Mouse (Mus musculus) thymus, adult 2 months (tissue): ENCODE measurements at regions not wholly inside any gene's neighbourhood (a gene's known extent, or its start where the extent isn't known, plus 50 kb on each side); places are given as distances from the start of the nearest gene placed in this dataset.

Experiments used
- DNase-seq: peaks from one replicate; pipeline ENCODE4 v3.0.0; 2021
- H3K27ac ChIP-seq: fragments of 200-500 bp; 2 replicates; pipeline ENCODE4 v1.5.1; 2012; ENCODE audit warnings: low read length, control low read depth; ENCODE audit not compliant: control insufficient read depth, insufficient read depth
- H3K27me3 ChIP-seq: fragments of 200-500 bp; 2 replicates; pipeline ENCODE4 v1.6.1; 2012; ENCODE audit warnings: mild to moderate bottlenecking, low read length, moderate library complexity, mixed read lengths; ENCODE audit not compliant: control insufficient read depth, insufficient read depth
- H3K36me3 ChIP-seq: fragments of 200-500 bp; 2 replicates; pipeline ENCODE4 v1.6.1; 2012; ENCODE audit warnings: mild to moderate bottlenecking, low read length, moderate library complexity; ENCODE audit not compliant: control insufficient read depth, insufficient read depth
- H3K4me1 ChIP-seq: fragments of 200-500 bp; replicated peaks from 2 replicates; pipeline ENCODE4 v1.6.1; 2012; ENCODE audit warnings: low read length; ENCODE audit not compliant: control insufficient read depth, insufficient read depth
- H3K4me3 ChIP-seq: fragments of 200-500 bp; 2 replicates; pipeline ENCODE4 v1.5.1; 2012; ENCODE audit warnings: mild to moderate bottlenecking, low read length, control low read depth, moderate library complexity; ENCODE audit not compliant: control insufficient read depth, insufficient read depth
- CTCF ChIP-seq: fragments of 200-500 bp; IDR thresholded peaks from 2 replicates; pipeline ENCODE4 v1.5.1; 2012; ENCODE audit warnings: mild to moderate bottlenecking, control low read depth, low read length, moderate library complexity, borderline replicate concordance; ENCODE audit not compliant: control insufficient read depth, poor library complexity, insufficient read depth; ENCODE audit errors: extremely low read depth
- POLR2A ChIP-seq: fragments of 200-500 bp; IDR thresholded peaks from 2 replicates; pipeline ENCODE4 v1.6.1; 2012; ENCODE audit warnings: mild to moderate bottlenecking, low read length, control low read depth, moderate library complexity; ENCODE audit not compliant: control insufficient read depth, poor library complexity, insufficient read depth; ENCODE audit errors: extremely low read depth
- WGBS: fragments of 180-500 bp; shearing (Covaris S2); methylation state at CpG from one replicate; pipeline ENCODE4 v1.1.7; 2018; 5-methylcytosine and 5-hydroxymethylcytosine counted together

DNA sequence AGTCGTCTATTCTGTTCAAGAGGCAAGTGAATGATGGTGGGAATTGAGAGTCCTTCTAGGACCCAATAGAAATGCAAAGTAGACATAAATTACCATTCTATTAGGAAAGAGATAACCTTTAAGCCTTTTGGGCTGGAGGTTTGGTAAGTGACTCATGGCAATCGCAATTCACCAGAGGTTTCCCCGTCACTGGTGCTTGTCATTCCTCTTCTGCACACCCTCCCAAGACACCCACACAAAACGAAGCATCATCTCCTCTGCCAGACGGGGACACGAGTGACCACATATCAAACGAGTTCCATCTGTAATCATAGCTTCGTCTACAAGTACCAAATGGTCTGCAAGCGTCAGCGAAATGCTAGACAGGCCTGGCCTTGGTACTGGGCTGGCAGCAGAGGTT, 601.4 kb upstream of the Sox9 start:
- no peaks in the 10 kb centered on the region for H3K36me3 ChIP-seq
- 92% methylated on average over 10 of the region's 10 CpGs for WGBS
- no peak overlapping the region for H3K4me3 ChIP-seq
- no peak for DNase-seq
- no peaks in the 10 kb centered on the region for H3K4me1 ChIP-seq
- no peak overlapping the region for H3K27ac ChIP-seq
- H3K27me3 ChIP-seq, result no peaks in the 10 kb centered on the region
- no peak for TF ChIP-seq POLR2A
- no peak for TF ChIP-seq CTCF

DNA sequence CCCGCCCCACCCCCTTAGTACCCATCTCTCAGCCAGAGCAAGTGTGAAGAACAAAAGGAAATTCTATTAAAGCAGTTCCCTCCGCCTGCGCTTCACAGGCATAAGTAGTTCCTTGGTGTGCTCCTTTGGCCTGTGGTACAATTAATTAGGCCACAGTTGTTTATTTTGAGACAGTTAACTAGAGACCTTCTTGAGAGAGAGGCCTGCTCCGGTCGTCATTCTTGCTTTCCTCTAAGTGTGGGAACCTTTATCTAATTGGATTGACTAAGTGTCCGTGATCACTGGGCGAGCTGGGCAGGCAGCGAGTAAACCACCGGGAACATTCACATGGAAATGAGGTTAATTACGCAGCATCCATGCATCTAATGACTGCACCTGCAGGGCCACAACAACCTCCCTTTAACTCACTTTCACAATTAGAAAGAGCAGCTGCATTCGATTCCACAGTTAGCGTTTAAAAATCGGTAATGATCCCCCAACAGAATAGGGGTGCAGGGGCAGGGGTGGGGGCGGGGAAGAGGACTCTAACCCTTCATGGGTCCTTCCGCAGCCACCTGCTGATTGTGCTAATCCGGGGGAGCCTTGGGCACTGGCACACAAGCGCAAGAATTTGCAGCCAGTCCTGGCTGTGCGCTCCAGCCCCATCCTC, 584.3 kb upstream of the Sox9 start:
- Histone ChIP-seq H3K27ac (no peak overlapping the region), H3K27me3 (no peaks in the 10 kb centered on the region), H3K36me3 (no peaks in the 10 kb centered on the region), H3K4me3 (no peak overlapping the region), H3K4me1 (no peaks in the 10 kb centered on the region)
- no peak for DNase-seq
- WGBS, result 66% methylated on average over 18 of the region's 18 CpGs
- TF ChIP-seq POLR2A (no peak), CTCF (no peak)

DNA sequence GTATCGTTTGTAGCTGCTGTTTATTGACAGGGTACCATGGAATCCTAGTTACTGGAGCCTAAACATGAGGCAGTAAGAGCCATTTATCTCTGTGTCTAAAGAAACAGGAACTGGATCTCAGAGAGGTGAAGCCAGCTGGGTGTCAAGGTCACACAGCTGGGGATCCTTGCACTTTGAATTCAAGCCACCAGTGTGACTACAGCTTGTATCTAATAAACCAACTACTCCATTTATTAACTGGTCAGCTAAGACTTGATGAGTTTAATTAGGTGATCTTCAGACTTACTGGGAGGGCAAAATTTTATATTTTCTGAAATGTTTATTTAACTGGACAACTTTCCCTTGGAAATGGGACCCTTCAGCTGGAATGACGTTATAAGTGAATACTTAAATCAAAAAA, 577.5 kb upstream of the Sox9 start:
- no peak for DNase-seq
- no peak overlapping the region for H3K4me3 ChIP-seq
- no peak for TF ChIP-seq POLR2A
- TF ChIP-seq CTCF, result no peak
- no peaks in the 10 kb centered on the region for H3K27me3 ChIP-seq
- WGBS, result 65% methylated on average over 2 of the region's 2 CpGs
- no peak overlapping the region for H3K27ac ChIP-seq
- no peaks in the 10 kb centered on the region for H3K4me1 ChIP-seq
- H3K36me3 ChIP-seq, result no peaks in the 10 kb centered on the region

DNA sequence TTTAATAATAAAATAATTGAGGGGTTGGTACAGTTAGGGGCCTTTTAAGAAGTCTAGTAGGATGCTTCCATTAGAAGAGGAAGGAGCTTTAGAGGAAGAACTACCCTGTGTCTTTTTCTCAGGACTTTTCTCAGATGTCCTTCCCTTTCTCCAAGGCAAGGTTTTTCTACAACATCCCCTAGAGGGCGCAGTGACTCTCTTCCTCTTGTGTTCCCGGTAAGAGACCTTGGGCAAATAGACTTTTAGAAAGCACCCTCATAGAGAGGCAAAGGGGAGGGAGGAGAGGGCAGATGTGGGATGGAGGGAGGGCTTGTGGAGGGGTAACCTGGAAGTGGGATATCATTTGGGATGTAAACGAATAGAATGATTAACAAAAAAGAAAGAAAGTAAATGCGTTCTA, 572.6 kb upstream of the Sox9 start:
- no peaks in the 10 kb centered on the region for H3K4me1 ChIP-seq
- no peak overlapping the region for H3K4me3 ChIP-seq
- WGBS, result 37% methylated on average over 4 of the region's 4 CpGs
- H3K36me3 ChIP-seq, result no peaks in the 10 kb centered on the region
- no peak for TF ChIP-seq CTCF
- TF ChIP-seq POLR2A, result no peak
- H3K27me3 ChIP-seq, result no peaks in the 10 kb centered on the region
- no peak for DNase-seq
- no peak overlapping the region for H3K27ac ChIP-seq

DNA sequence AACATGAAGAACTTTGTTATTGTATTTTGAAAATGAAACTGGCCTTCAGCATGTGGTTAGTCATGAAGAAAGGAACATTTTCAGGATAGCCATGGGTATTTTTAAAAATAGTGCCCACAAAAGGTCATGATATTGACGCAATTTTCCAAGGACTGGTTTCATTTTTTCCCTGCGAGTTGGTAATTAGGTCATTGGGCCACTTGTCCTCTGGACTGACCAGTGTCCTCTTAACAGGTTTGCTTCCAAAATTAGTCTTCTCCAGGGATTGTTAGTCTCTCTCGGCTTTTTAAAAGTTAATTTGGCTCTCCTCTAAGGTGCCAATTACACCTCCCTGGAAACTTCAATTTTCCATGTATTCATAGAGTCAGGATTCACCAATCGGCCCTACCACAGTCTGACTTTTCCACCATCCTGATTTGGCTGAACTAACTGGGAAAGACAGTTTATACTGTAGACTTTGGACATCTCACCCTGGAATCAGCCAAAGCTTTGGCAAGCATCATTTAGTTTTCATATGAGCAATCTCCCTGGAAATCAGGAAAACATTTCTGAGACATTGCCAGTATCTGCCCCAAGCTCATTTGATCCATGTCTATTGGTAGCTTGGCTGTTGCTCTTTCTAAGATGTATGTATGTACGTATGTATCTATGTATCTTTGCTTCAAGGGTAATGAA, 562.8 kb upstream of the Sox9 start:
- no peak for DNase-seq
- Histone ChIP-seq H3K27me3 (no peaks in the 10 kb centered on the region; the same call in 1 of the 2 replicates), H3K36me3 (no peaks in the 10 kb centered on the region), H3K4me1 (no peaks in the 10 kb centered on the region), H3K27ac (no peak overlapping the region), H3K4me3 (no peak overlapping the region)
- TF ChIP-seq CTCF, result no peak
- no peak for TF ChIP-seq POLR2A
- WGBS, result 94% methylated on average over 5 of the region's 5 CpGs

DNA sequence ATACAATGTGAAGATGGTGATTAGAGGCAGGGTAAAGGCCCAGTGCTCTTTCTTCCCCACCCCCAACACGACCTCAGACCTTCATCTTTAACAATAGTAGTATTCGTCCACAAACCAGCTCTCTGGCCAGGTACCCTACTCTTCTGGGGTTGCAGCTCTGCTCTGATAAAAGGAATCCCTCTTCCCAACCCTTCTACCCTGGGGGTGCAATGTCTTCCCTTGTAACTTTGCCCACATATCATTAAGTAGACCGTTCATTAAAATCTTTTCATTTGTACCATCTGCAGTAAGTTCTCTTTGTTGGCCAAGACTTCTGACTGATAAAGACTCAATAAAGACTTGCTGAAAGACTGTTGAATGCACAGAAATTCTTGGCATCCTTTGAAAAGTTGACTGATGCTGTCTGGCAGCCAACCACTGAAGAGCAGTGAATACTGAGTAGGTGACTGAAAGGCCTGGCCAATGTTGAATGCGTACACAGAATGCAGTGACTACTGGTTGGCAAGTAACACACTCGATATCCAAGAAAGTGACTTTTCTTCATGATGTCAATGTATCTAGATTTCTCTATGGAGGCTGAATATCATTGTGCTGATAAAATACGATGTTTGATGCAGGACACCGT, 547.4 kb upstream of the Sox9 start:
- H3K4me1 ChIP-seq, result no peaks in the 10 kb centered on the region
- no peak overlapping the region for H3K27ac ChIP-seq
- TF ChIP-seq POLR2A (no peak), CTCF (no peak)
- 72% methylated on average over 7 of the region's 7 CpGs for whole genome bisulfite sequencing
- no peaks in the 10 kb centered on the region for H3K36me3 ChIP-seq
- no peak overlapping the region for H3K4me3 ChIP-seq
- no peaks in the 10 kb centered on the region for H3K27me3 ChIP-seq
- DNase-seq, result no peak
